Mouse (Mus musculus): ENCODE measurements around the gene Lpcat2.
"Not testable (repeated sequence)": the region's sequence is repeated elsewhere in the genome, so short reads cannot be mapped to it uniquely, and the experiment has no call there.

Lpcat2 gene

DNA sequence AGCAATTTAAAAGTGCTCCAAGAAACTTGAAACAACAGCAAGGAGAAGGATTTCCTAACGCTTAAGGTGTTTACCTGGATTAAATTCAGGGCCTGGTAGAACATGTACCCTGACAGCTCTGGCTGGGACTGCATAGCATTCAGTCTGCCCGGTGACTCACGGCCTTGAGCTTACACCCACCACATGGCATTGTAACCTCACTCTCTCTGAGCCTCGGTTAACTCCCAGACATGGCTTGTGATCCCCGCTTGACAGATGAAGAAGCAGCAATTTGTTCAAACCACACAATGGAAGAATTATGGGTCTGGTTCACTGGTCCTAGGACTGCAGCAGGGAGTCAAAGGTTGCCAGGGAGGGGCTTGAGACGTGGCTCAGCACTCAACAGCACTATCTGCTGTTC is 5.9 kb upstream of the Lpcat2 start:
- in situ Hi-C loops (cut with MboI; ENCODE audit: low pct_unique_long_range_greater_than_20kb in 1 of 2, low sequenced_read_pairs in 2 of 2, unreplicated experiment in 1 of 2): no loop called here

DNA sequence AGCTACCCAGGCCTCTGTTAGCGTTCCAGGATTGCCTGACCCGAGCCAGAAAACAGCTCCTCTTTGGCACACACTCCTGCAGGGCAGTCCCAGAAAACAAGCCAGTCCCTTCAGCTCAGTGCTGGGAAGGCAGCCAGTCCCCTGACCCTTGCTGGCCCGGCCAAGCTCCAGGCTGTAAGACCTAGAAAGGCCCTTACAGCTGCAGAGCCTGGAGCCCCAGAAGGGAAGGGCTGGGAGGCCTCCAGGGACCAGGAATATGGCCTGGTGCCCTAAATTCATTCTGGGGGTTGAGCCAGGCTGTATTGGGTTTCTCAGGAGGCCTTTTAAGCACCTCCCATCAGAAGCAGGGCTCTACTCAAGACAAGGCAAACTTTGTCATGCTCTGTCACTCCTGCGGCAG is 4.9 kb upstream of the Lpcat2 start:
- in situ Hi-C loops (cut with MboI; ENCODE audit: low pct_unique_long_range_greater_than_20kb in 1 of 2, low sequenced_read_pairs in 2 of 2, unreplicated experiment in 1 of 2): no loop called here

DNA sequence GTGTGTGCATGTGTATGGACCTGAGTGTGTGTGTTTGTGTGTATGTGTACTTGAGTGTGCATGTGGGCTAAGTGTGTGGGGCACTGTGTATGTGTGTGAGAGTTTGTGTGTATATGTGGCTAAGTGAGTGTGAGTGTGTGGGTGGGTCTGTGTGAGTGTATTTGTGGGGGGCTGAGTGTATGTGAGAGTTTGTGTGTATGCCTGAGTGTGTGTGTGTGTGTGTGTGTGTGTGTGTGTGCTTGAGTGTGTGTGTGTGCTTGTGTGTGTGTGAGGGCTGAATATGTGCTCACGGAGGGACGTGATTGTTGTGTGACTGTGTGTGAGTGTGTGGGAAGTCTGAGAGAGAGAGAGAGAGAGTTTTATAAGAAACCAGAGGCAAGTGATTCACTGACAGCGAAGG is 3.8 kb upstream of the Lpcat2 start:
- in situ Hi-C loops (cut with MboI; ENCODE audit: low pct_unique_long_range_greater_than_20kb in 1 of 2, low sequenced_read_pairs in 2 of 2, unreplicated experiment in 1 of 2): no loop called here

DNA sequence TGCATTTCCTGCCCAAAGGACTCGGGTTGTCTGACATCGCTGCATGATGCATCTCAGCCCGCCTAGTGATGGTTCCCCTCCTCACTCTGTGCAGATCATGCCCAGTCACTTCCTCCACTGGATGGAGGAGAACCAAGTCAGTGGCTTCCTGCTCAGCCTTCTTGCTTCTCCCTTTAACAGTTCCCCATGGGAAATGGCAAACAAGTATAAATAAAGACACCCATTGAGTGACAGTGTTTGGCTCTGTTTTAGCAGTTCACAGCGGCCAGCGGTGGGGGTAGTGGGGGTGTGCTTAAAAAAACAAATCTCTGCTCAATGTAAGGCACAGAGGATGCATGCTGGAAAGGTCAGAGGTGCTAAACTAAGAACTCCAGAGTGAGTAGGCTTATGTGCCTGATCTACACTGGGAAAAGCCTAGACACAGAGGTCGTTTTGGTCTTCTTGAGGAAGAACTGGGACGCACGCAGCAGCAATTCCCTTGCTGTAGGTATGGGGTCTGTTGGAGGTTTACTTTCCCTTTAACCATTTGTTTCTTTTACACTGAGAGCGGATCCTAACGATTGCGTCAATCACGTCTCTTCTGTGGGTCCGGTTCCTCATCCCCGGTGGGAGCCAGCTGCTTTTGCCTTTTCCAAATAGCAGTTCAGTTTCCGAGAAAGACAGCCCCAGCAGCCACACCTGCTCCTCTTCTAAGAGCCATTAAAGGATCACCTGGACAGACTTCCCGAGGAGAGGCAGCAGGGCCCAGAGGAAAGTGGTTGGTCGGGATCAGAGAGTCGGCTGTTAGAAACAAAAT is 1.8 kb upstream of the Lpcat2 start:
- in situ Hi-C loops (cut with MboI; ENCODE audit: low pct_unique_long_range_greater_than_20kb in 1 of 2, low sequenced_read_pairs in 2 of 2, unreplicated experiment in 1 of 2): no loop called here

DNA sequence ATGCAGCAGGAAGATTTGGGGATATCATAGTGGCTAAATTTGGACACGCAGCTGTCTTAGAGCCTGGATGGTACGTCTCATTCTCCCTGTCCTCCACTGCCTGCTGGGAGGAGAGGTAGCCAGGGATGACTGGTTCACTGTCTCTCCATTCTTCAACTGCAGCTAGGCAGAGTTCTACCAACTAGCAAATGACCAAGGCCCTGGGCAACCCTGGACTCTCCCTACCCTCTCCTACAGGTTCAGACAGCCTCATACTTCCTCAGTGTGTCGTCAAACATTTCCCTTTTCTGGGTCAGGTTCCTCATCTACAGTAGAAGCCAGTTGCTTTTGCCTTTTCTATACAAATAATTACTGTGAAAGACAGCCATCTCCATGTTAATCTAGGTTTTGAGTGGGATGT is 466 bp upstream of the Lpcat2 start:
- in situ Hi-C loops (cut with MboI; ENCODE audit: low pct_unique_long_range_greater_than_20kb in 1 of 2, low sequenced_read_pairs in 2 of 2, unreplicated experiment in 1 of 2): no loop called here

- in situ Hi-C loops (cut with MboI; ENCODE audit: low pct_unique_long_range_greater_than_20kb in 1 of 2, low sequenced_read_pairs in 2 of 2, unreplicated experiment in 1 of 2): no loop called here
Measured at GRCm38 (mm10) chr8:92856273-92856986, 1.3 kb downstream of the Lpcat2 start.

DNA sequence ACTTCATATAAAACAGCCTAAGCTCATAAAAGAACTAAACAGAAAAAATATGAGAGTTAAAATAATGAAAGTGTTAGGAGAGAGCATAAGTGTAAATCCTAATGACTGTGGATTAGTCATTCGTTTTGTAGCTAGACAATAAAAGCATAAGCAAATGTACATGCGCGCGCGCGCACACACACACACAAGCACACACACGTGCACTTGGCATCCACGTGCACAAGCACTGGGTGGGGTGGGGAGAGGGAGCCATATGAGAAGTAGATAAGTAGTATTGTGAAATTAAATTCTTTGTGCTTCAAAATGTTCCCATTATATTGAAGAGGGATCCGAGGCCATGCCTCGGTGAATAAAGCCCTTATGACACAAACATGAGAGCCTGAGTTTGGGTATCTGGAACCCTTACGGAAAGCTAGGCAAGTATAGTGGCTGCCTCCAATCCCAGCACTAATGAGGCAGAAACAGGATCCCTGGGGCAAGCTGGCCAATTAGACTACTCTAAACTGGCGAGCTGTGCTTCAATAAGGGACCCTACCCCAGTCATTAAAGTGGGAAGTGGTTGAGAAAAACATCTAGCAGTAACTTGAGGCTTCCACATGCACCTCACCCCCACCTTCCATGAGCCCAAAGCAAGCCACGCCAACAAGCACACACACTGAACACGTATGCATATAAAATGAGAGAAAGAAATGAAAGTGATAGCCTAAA is 3.5 kb downstream of the Lpcat2 start:
- in situ Hi-C loops (cut with MboI; ENCODE audit: low pct_unique_long_range_greater_than_20kb in 1 of 2, low sequenced_read_pairs in 2 of 2, unreplicated experiment in 1 of 2): no loop called here

GRCm38 (mm10) chr8:92861977-92862376 is 6.8 kb downstream of the Lpcat2 start:
- in situ Hi-C loops (cut with MboI; ENCODE audit: low pct_unique_long_range_greater_than_20kb in 1 of 2, low sequenced_read_pairs in 2 of 2, unreplicated experiment in 1 of 2): no loop called here

GRCm38 (mm10) chr8:92870281-92870680 is 15.1 kb downstream of the Lpcat2 start:
- in situ Hi-C loops (cut with MboI; ENCODE audit: low pct_unique_long_range_greater_than_20kb in 1 of 2, low sequenced_read_pairs in 2 of 2, unreplicated experiment in 1 of 2): no loop called here

DNA sequence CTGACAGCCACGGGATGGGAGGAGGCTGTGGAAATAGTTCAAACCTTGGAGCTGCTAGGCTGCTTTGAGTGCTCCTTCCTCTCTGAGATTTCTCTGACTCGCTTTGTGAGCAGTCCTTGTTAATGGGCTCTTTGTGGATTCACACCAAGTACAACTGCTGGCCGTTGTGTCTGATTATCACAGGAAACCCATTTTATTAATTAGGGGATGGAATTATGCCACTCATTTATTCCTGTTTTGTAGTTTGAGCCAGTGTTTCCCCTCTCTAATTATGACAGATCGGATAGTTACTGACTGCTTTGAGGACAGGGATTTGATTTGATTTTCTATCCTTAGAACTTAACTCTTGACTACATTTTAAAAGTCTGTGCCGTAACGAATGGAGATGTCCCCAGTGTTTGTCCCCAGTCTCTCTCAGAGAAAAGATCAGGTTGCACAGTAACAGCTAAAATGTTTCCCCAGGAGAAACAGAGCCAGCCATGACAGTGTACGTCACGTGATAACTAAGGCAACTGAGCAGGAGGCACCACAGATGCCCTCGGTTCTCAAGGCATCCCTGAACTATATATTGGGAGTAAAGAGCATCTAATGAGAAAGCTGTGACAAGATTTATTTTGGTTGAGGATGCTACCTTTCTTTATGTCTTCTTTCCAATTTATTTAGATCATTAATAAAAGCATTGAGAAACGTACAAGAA is 17.1 kb downstream of the Lpcat2 start:
- in situ Hi-C loops (cut with MboI; ENCODE audit: low pct_unique_long_range_greater_than_20kb in 1 of 2, low sequenced_read_pairs in 2 of 2, unreplicated experiment in 1 of 2): no loop called here

DNA sequence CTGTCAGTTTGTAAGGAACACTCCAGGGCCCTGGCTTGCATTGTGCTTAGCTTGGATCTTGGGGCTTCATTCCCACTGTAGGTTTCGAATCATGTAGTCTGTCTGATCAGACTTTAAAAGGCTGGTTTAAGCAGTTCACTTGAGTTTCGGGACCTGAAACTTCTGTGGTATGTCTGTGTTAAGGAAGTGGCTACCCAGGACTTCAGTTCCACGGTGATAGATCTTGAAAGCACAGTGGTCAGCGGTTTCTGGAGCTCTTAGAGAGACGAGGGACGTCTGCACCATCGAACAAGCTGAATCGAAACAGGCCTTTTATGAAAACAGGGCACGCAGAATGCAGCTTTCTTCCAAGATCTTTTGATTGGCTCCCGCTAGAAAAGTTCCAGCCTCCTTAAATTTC is 20.7 kb downstream of the Lpcat2 start:
- in situ Hi-C loops (cut with MboI; ENCODE audit: low pct_unique_long_range_greater_than_20kb in 1 of 2, low sequenced_read_pairs in 2 of 2, unreplicated experiment in 1 of 2): no loop called here

- in situ Hi-C loops (cut with MboI; ENCODE audit: low pct_unique_long_range_greater_than_20kb in 1 of 2, low sequenced_read_pairs in 2 of 2, unreplicated experiment in 1 of 2): no loop called here
Measured at GRCm38 (mm10) chr8:92881247-92881646, 26.1 kb downstream of the Lpcat2 start.

DNA sequence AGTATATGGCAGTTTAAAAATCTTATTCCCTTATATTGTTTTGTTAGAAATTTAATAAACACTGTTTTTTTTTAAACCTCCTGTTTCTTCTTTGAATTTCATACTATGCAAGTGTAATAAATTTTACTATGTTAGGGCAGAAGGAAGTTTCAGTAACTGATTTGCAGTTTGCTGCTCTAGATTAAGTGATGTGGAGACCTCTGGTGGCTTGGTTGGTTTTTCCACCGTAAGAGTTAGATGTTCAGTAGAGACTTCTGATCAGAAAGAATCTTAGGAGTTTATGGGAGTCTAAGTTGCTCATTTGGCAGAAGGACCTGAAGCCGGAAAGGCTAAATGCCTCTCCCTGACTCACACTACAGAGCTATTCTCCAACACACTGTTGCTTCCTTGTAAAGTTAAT is 28.6 kb downstream of the Lpcat2 start:
- in situ Hi-C loops (cut with MboI; ENCODE audit: low pct_unique_long_range_greater_than_20kb in 1 of 2, low sequenced_read_pairs in 2 of 2, unreplicated experiment in 1 of 2): no loop called here

DNA sequence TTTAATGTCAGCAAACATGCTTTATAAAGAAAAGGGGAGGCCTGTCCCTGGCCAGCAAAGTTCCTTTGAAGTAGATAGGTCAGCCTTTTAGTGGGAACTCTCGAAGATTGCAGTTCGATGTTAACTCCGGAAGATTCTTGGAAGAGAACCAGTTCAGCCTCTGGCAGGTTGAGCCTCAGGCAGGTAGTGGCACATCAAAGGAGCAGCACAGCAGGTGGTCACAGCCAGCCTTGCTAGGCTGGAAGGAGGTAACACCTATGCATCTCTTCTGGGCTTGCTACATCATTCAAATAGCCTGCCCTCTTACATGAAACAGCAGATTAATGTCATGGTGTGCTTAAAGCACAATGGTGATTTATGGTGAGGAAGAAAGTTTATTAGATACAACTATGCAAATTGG is 37.1 kb downstream of the Lpcat2 start:
- in situ Hi-C loops (cut with MboI; ENCODE audit: low pct_unique_long_range_greater_than_20kb in 1 of 2, low sequenced_read_pairs in 2 of 2, unreplicated experiment in 1 of 2): not testable (repeated sequence)

- in situ Hi-C loops (cut with MboI; ENCODE audit: low pct_unique_long_range_greater_than_20kb in 1 of 2, low sequenced_read_pairs in 2 of 2, unreplicated experiment in 1 of 2): no loop called here
Measured at GRCm38 (mm10) chr8:92893870-92894269, 38.7 kb downstream of the Lpcat2 start.

GRCm38 (mm10) chr8:92895053-92895452 is 39.9 kb downstream of the Lpcat2 start:
- in situ Hi-C loops (cut with MboI; ENCODE audit: low pct_unique_long_range_greater_than_20kb in 1 of 2, low sequenced_read_pairs in 2 of 2, unreplicated experiment in 1 of 2): no loop called here

DNA sequence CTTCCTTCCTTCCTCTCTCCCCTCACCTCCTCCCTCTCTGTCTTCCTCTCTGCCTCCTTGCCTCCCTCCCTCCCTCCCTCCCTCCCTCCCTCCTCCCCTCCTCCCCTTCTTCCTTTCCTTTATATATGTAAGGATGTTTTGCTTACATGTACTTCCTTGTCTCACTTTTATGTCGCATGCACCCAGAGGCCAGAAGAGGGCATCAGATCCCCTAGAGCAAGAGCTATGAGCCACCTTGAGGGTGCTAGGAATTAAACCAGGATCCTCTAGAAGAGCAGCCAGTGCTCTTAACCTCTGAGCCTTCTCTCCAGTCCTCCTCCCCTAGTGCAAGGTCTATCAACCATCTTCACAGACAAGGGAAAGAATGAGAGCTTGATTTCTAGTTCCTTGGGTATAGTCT is 40.9 kb downstream of the Lpcat2 start:
- in situ Hi-C loops (cut with MboI; ENCODE audit: low pct_unique_long_range_greater_than_20kb in 1 of 2, low sequenced_read_pairs in 2 of 2, unreplicated experiment in 1 of 2): no loop called here

- in situ Hi-C loops (cut with MboI; ENCODE audit: low pct_unique_long_range_greater_than_20kb in 1 of 2, low sequenced_read_pairs in 2 of 2, unreplicated experiment in 1 of 2): no loop called here
Measured at GRCm38 (mm10) chr8:92896611-92897010, 41.5 kb downstream of the Lpcat2 start.

GRCm38 (mm10) chr8:92897794-92898193 is 42.7 kb downstream of the Lpcat2 start:
- in situ Hi-C loops (cut with MboI; ENCODE audit: low pct_unique_long_range_greater_than_20kb in 1 of 2, low sequenced_read_pairs in 2 of 2, unreplicated experiment in 1 of 2): no loop called here
